Mouse (Mus musculus) limb, embryonic 14.5 days (tissue): Measurements from ENCODE around the gene Fndc5. TPM values are rescaled to one million over a fixed set of nuclear protein-coding genes. Genes with fewer than 3 reads are reported as not detected.

Source experiments
- ATAC-seq: fragments of 200-750 bp; cut with Nextera tagmentation; 2 replicates; pipeline ENCODE4 v1.8.0; 2017; ENCODE audit warnings: low read depth, moderate number of reproducible peaks, moderate TSS enrichment; ENCODE audit not compliant: low FRiP score
- DNase-seq: peaks from one replicate; pipeline ENCODE4 v3.0.0-alpha.2; 2015; ENCODE audit warnings: low spot score
- H3K27ac ChIP-seq: fragments of 300-500 bp; sonication (generic); replicated peaks from 2 replicates; pipeline ENCODE4 v1.5.1; 2014; ENCODE audit warnings: low read depth, mild to moderate bottlenecking, low read length, moderate library complexity, mixed read lengths
- H3K27me3 ChIP-seq: fragments of 300-500 bp; sonication (generic); 2 replicates; pipeline ENCODE4 v1.6.1; 2014; ENCODE audit warnings: low read length, mixed read lengths; ENCODE audit not compliant: control insufficient read depth, insufficient read depth
- H3K36me3 ChIP-seq: fragments of 300-500 bp; sonication (generic); 2 replicates; pipeline ENCODE4 v1.6.1; 2014; ENCODE audit warnings: mild to moderate bottlenecking, low read length, moderate library complexity, mixed read lengths; ENCODE audit not compliant: control insufficient read depth, insufficient read depth
- H3K4me1 ChIP-seq: fragments of 300-500 bp; sonication (generic); 2 replicates; pipeline ENCODE4 v1.6.1; 2014; ENCODE audit warnings: antibody characterized with exemption, low read length, mixed read lengths; ENCODE audit not compliant: control insufficient read depth, insufficient read depth
- H3K4me2 ChIP-seq: fragments of 300-500 bp; sonication (generic); replicated peaks from 2 replicates; pipeline ENCODE4 v1.6.1; 2014; ENCODE audit warnings: low read depth, mild to moderate bottlenecking, low read length, moderate library complexity; ENCODE audit not compliant: severe bottlenecking
- H3K4me3 ChIP-seq: fragments of 300-500 bp; sonication (generic); replicated peaks from 2 replicates; pipeline ENCODE4 v1.5.1; 2014; ENCODE audit warnings: low read length
- H3K9ac ChIP-seq: fragments of 300-500 bp; sonication (generic); 2 replicates; pipeline ENCODE4 v1.6.1; 2014; ENCODE audit warnings: mild to moderate bottlenecking, low read depth, low read length, moderate library complexity; ENCODE audit not compliant: severe bottlenecking
- H3K9me3 ChIP-seq: fragments of 300-500 bp; sonication (generic); 2 replicates; pipeline ENCODE4 v1.6.1; 2016; ENCODE audit warnings: low read length; ENCODE audit not compliant: control insufficient read depth
- POLR2A ChIP-seq: fragments of 200-500 bp; IDR thresholded peaks from 2 replicates; pipeline ENCODE4 v1.8.0; 2012; ENCODE audit warnings: inconsistent platforms, mild to moderate bottlenecking, moderate library complexity, borderline replicate concordance; ENCODE audit not compliant: insufficient read depth, insufficient read length; ENCODE audit errors: extremely low read depth
- WGBS: fragments of 180-500 bp; shearing (Covaris S2); extraction: QIAGEN DNeasy Blood & Tissue Kit; methylation state at CpG from one replicate; pipeline ENCODE4 v1.1.7; 2014; 5-methylcytosine and 5-hydroxymethylcytosine counted together
- polyA plus RNA-seq, 2 experiments: library from polyadenylated mRNA; depleted of rRNA in 1 of 2; stranded (reverse) in 1 of 2; unstranded in 1 of 2; fragments of >200 nt; fragmentation: Nextera tagmentation in 1 of 2; extraction: Ambion mirVana in 1 of 2; gene quantifications; 2 replicates each; pipeline versions ENCODE4 v1.2.1 to v1.2.3; 2012 to 2014

Gene Fndc5
- polyA plus RNA-seq, 2 experiments, result 31.0 to 32.8 TPM

GRCm38 (mm10) chr4:129139642-129140041, 2.8 kb downstream of the Fndc5 start:
- 88% methylated on average over 5 of the region's 5 CpGs for WGBS
- Histone ChIP-seq H3K27ac (no peak overlapping the region), H3K4me3 (no peak overlapping the region), H3K9me3 (no peaks in the 10 kb centered on the region), H3K4me2 (no peak overlapping the region), H3K36me3 (peaks cover 14% of the 10 kb centered on the region), H3K4me1 (peaks cover 19% of the 10 kb centered on the region; the same call in 1 of the 2 replicates), H3K9ac (no peak overlapping the region), H3K27me3 (peaks cover 18% of the 10 kb centered on the region; the same call in 1 of the 2 replicates)
- ATAC-seq (no peak), DNase-seq (no peak)
- TF ChIP-seq POLR2A, result no peak

GRCm38 (mm10) chr4:129140808-129141207, 4.0 kb downstream of the Fndc5 start:
- no peak for DNase-seq
- no peak overlapping the region for H3K4me3 ChIP-seq
- H3K36me3 ChIP-seq, result peaks cover 15% of the 10 kb centered on the region
- H3K9me3 ChIP-seq, result no peaks in the 10 kb centered on the region
- no peak overlapping the region for H3K27ac ChIP-seq
- 82% methylated on average over 4 of the region's 4 CpGs for WGBS
- H3K9ac ChIP-seq, result no peak overlapping the region
- no peak for ATAC-seq
- TF ChIP-seq POLR2A, result no peak
- H3K4me2 ChIP-seq, result no peak overlapping the region
- H3K4me1 ChIP-seq, result peaks cover 17% of the 10 kb centered on the region; the same call in 1 of the 2 replicates
- H3K27me3 ChIP-seq, result peaks cover 15% of the 10 kb centered on the region; the same call in 1 of the 2 replicates

GRCm38 (mm10) chr4:129141560-129142438, 5.0 kb downstream of the Fndc5 start:
- no peak overlapping the region for H3K9ac ChIP-seq
- DNase-seq (no peak), ATAC-seq (no peak)
- no peak overlapping the region for H3K4me3 ChIP-seq
- H3K9me3 ChIP-seq, result no peaks in the 10 kb centered on the region
- H3K27ac ChIP-seq, result no peak overlapping the region
- TF ChIP-seq POLR2A, result no peak
- H3K4me1 ChIP-seq, result peaks cover 12% of the 10 kb centered on the region; the same call in 1 of the 2 replicates
- 74% methylated on average over 17 of the region's 17 CpGs for WGBS
- H3K27me3 ChIP-seq, result 0 out of 2 replicates have a peak, but pooled peaks cover 8% of the 10 kb centered on the region
- H3K36me3 ChIP-seq, result peaks cover 18% of the 10 kb centered on the region
- no peak overlapping the region for H3K4me2 ChIP-seq

GRCm38 (mm10) chr4:129142439-129143045, 5.7 kb downstream of the Fndc5 start:
- no peak for TF ChIP-seq POLR2A
- no peak overlapping the region for H3K27ac ChIP-seq
- peaks cover 12% of the 10 kb centered on the region; the same call in 1 of the 2 replicates for H3K4me1 ChIP-seq
- no peak overlapping the region for H3K9ac ChIP-seq
- 0 out of 2 replicates have a peak, but pooled peaks cover 7% of the 10 kb centered on the region for H3K27me3 ChIP-seq
- DNase-seq (no peak), ATAC-seq (no peak)
- peaks cover 18% of the 10 kb centered on the region for H3K36me3 ChIP-seq
- H3K4me3 ChIP-seq, result no peak overlapping the region
- 86% methylated on average over 11 of the region's 11 CpGs for WGBS
- no peaks in the 10 kb centered on the region for H3K9me3 ChIP-seq
- no peak overlapping the region for H3K4me2 ChIP-seq

GRCm38 (mm10) chr4:129143509-129143908, 6.7 kb downstream of the Fndc5 start:
- Histone ChIP-seq H3K4me2 (no peak overlapping the region), H3K27me3 (no peaks in the 10 kb centered on the region), H3K4me1 (peaks cover 12% of the 10 kb centered on the region; the same call in 1 of the 2 replicates), H3K9ac (no peak overlapping the region), H3K4me3 (no peak overlapping the region), H3K36me3 (peaks cover 20% of the 10 kb centered on the region), H3K27ac (no peak overlapping the region), H3K9me3 (no peaks in the 10 kb centered on the region)
- DNase-seq (no peak), ATAC-seq (no peak)
- 85% methylated on average over 5 of the region's 5 CpGs for WGBS
- no peak for TF ChIP-seq POLR2A
